In genomic region chr9:61756224-61756800, GRCm38 (mm10) we compare ENCODE assay signal across 14 mouse cellular contexts.
DNase-seq lines count a peak whose midpoint lies in the region; ATAC-seq and TF ChIP-seq lines count a peak whose summit lies in the region.
"Had no signal": no experiment of that assay in that cellular context is flagged by ENCODE, and none has a peak within 500 bp of the region (broad histone marks: within the 10 kb centered on the region; RNA-seq: fewer than 3 reads in every experiment).

No protein-coding gene starts in this region.

- no peak for DNase-seq in layer of hippocampus, adult 2 months (ENCODE audit: low spot score in 2 of 2)
- no peak for DNase-seq in layer of hippocampus, adult 9-10 months (ENCODE audit: low spot score)
- DNase-seq in hindbrain, embryonic 14.5 days (ENCODE audit: low spot score): peak; percentile 48
- no peak for DNase-seq in embryo, embryonic 11 days
- no peak for DNase-seq in left cerebral cortex, adult 9 months (ENCODE audit: low spot score in 2 of 2)
- DNase-seq: cerebellum, adult 9-11 months; heart, adult 11 months; kidney, postnatal 10 days; layer of hippocampus, postnatal 36 days; lung, postnatal 4 days had no signal

- H3K9me3 ChIP-seq in forebrain, embryonic 13.5 days (replicated peaks): no peaks in the 10 kb centered on the region
- no peaks in the 10 kb centered on the region for H3K9me3 ChIP-seq in hindbrain, embryonic 14.5 days (ENCODE audit: control insufficient read depth, low read length)
- H3K9me3 ChIP-seq in neural tube, embryonic 13.5 days: no peaks in the 10 kb centered on the region

- H3K27me3 ChIP-seq in forebrain, embryonic 13.5 days: 0 out of 2 replicates have a peak, but pooled peaks cover 3% of the 10 kb centered on the region
- H3K27me3 ChIP-seq in hindbrain, embryonic 14.5 days (ENCODE audit: control insufficient read depth, insufficient read depth, low read length): no peaks in the 10 kb centered on the region
- peaks cover 5% of the 10 kb centered on the region; the same call in 1 of the 2 replicates for H3K27me3 ChIP-seq in neural tube, embryonic 13.5 days

- no peak overlapping the region for H3K4me3 ChIP-seq in layer of hippocampus, adult 2 months
- H3K4me3 ChIP-seq in forebrain, embryonic 13.5 days: no peak overlapping the region
- no peak overlapping the region for H3K4me3 ChIP-seq in hindbrain, embryonic 14.5 days (replicated peaks; ENCODE audit: low read length)
- no peak overlapping the region for H3K4me3 ChIP-seq in neural tube, embryonic 13.5 days
- H3K4me3 ChIP-seq: myocyte had no signal

- no peak overlapping the region for H3K9ac ChIP-seq in forebrain, embryonic 13.5 days
- H3K9ac ChIP-seq in hindbrain, embryonic 14.5 days: no peak overlapping the region
- peak overlapping the region; percentile 49; the same call in 1 of the 2 replicates for H3K9ac ChIP-seq in neural tube, embryonic 13.5 days

- 65% methylated on average over 15 of the region's 15 CpGs for WGBS in forebrain, embryonic 13.5 days
- WGBS in hindbrain, embryonic 14.5 days: 53% methylated on average over 15 of the region's 15 CpGs
- 41% methylated on average over 15 of the region's 15 CpGs for WGBS in neural tube, embryonic 13.5 days

- ATAC-seq in forebrain, embryonic 13.5 days: peak; percentile 55
- peak; percentile 13 for ATAC-seq in hindbrain, embryonic 14.5 days (ENCODE audit: low FRiP score)
- peak; percentile 30 for ATAC-seq in neural tube, embryonic 13.5 days (ENCODE audit: low read depth)
- no peak for ATAC-seq in CD4-positive, CD25-positive, alpha-beta regulatory T cell, adult 4 months

- TF ChIP-seq CTCF in layer of hippocampus, adult 2 months (conservative IDR thresholded peaks at IDR 0.05): no peak

- peak overlapping the region; percentile 43 for H3K4me2 ChIP-seq in forebrain, embryonic 13.5 days
- H3K4me2 ChIP-seq in hindbrain, embryonic 14.5 days (replicated peaks): peak overlapping the region; percentile 13; the same call in 1 of the 2 replicates
- H3K4me2 ChIP-seq in neural tube, embryonic 13.5 days: peak overlapping the region; percentile 21; the same call in 1 of the 2 replicates

- peak overlapping the region; percentile 36 for H3K27ac ChIP-seq in layer of hippocampus, adult 2 months
- H3K27ac ChIP-seq in forebrain, embryonic 13.5 days: peak overlapping the region; percentile 57
- H3K27ac ChIP-seq in hindbrain, embryonic 14.5 days: peak overlapping the region; percentile 63
- peak overlapping the region; percentile 82 for H3K27ac ChIP-seq in neural tube, embryonic 13.5 days (replicated peaks)

- H3K4me1 ChIP-seq in forebrain, embryonic 13.5 days: peaks cover 35% of the 10 kb centered on the region
- peaks cover 21% of the 10 kb centered on the region for H3K4me1 ChIP-seq in hindbrain, embryonic 14.5 days (replicated peaks; ENCODE audit: control insufficient read depth, insufficient read depth, low read length)
- peaks cover 38% of the 10 kb centered on the region for H3K4me1 ChIP-seq in neural tube, embryonic 13.5 days (replicated peaks)

- H3K36me3 ChIP-seq in forebrain, embryonic 13.5 days (ENCODE audit: poor library complexity, severe bottlenecking): no peaks in the 10 kb centered on the region
- H3K36me3 ChIP-seq in hindbrain, embryonic 14.5 days (replicated peaks; ENCODE audit: control insufficient read depth, insufficient read depth): no peaks in the 10 kb centered on the region
- no peaks in the 10 kb centered on the region for H3K36me3 ChIP-seq in neural tube, embryonic 13.5 days
